Mouse (Mus musculus) hindbrain, embryonic 15.5 days (tissue): ENCODE measurements around the gene Lclat1. TPM values are rescaled to one million over a fixed set of nuclear protein-coding genes. Genes with fewer than 3 reads are reported as not detected.

Experiments
- ATAC-seq: fragments of 200-750 bp; cut with Nextera tagmentation; 2 replicates; pipeline ENCODE4 v1.8.0; 2017; ENCODE audit warnings: low read depth, moderate number of reproducible peaks, moderate TSS enrichment; ENCODE audit not compliant: low FRiP score
- H3K27ac ChIP-seq: fragments of 300-500 bp; sonication (generic); replicated peaks from 2 replicates; pipeline ENCODE4 v1.5.1; 2015; ENCODE audit warnings: mild to moderate bottlenecking, inconsistent platforms
- H3K27me3 ChIP-seq: fragments of 300-500 bp; sonication (generic); 2 replicates; pipeline ENCODE4 v1.6.1; 2015; ENCODE audit warnings: control low read depth, inconsistent platforms
- H3K36me3 ChIP-seq: fragments of 300-500 bp; sonication (generic); 2 replicates; pipeline ENCODE4 v1.6.1; 2015; ENCODE audit warnings: control low read depth, inconsistent platforms
- H3K4me1 ChIP-seq: fragments of 300-500 bp; sonication (generic); replicated peaks from 2 replicates; pipeline ENCODE4 v1.6.1; 2015; ENCODE audit warnings: control low read depth, inconsistent platforms
- H3K4me2 ChIP-seq: fragments of 300-500 bp; sonication (generic); 2 replicates; pipeline ENCODE4 v1.6.1; 2015; ENCODE audit warnings: moderate library complexity, mild to moderate bottlenecking, inconsistent platforms
- H3K4me3 ChIP-seq: fragments of 300-500 bp; sonication (generic); 2 replicates; pipeline ENCODE4 v1.5.1; 2015; ENCODE audit warnings: mild to moderate bottlenecking, inconsistent platforms
- H3K9ac ChIP-seq: fragments of 300-500 bp; sonication (generic); 2 replicates; pipeline ENCODE4 v1.6.1; 2015; ENCODE audit warnings: inconsistent platforms
- H3K9me3 ChIP-seq: fragments of 300-500 bp; sonication (generic); 2 replicates; pipeline ENCODE4 v1.6.1; 2016; ENCODE audit warnings: control low read depth, inconsistent platforms
- WGBS: fragments of 180-500 bp; shearing (Covaris S2); methylation state at CpG from one replicate; pipeline ENCODE4 v1.1.7; 2015; 5-methylcytosine and 5-hydroxymethylcytosine counted together
- polyA plus RNA-seq: library from polyadenylated mRNA; unstranded; fragments of >200 nt; fragmentation: Nextera tagmentation; extraction: Ambion mirVana; gene quantifications from 2 replicates; pipeline ENCODE4 v1.2.1, GENCODE M21; 2015

The Lclat1 gene
- polyA plus RNA-seq, 1 experiment from 2014 or later, result 16.2 TPM

DNA sequence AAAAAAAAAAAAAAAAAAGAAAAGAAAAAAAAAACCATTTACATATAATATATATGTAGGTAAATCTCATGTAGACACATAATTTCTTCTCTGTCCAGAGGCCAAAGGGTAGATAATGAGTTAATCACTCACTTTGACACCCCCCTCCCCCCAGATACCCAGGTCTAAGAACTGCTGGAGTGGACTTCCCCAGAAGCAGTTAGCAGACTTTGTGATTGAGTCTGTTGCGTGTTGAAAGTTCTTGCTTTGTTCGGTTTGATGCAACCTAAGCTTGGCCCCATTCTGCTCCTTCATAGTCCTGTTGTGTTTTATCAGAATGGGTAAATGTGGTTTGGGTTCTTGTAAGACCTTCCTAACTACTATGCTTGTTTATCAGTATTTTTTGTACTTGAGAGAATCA lies 45.9 kb downstream of the Lclat1 start:
- no peak for ATAC-seq
- no peak overlapping the region for H3K9ac ChIP-seq
- H3K4me2 ChIP-seq, result no peak overlapping the region
- no peak overlapping the region for H3K27ac ChIP-seq
- H3K9me3 ChIP-seq, result no peaks in the 10 kb centered on the region
- no peaks in the 10 kb centered on the region for H3K27me3 ChIP-seq
- no peaks in the 10 kb centered on the region for H3K4me1 ChIP-seq
- H3K4me3 ChIP-seq, result no peak overlapping the region
- no peaks in the 10 kb centered on the region for H3K36me3 ChIP-seq
- 87% methylated on average over 2 of the region's 2 CpGs for WGBS

- Histone ChIP-seq H3K4me1 (no peaks in the 10 kb centered on the region), H3K9me3 (no peaks in the 10 kb centered on the region), H3K4me2 (no peak overlapping the region), H3K27me3 (no peaks in the 10 kb centered on the region), H3K9ac (no peak overlapping the region), H3K36me3 (no peaks in the 10 kb centered on the region), H3K4me3 (no peak overlapping the region), H3K27ac (no peak overlapping the region)
- ATAC-seq, result no peak
- 51% methylated on average over 1 of the region's 1 CpGs for WGBS
These were observed 48.8 kb downstream of the Lclat1 start for GRCm38 (mm10) chr17:73156606-73157005.

DNA sequence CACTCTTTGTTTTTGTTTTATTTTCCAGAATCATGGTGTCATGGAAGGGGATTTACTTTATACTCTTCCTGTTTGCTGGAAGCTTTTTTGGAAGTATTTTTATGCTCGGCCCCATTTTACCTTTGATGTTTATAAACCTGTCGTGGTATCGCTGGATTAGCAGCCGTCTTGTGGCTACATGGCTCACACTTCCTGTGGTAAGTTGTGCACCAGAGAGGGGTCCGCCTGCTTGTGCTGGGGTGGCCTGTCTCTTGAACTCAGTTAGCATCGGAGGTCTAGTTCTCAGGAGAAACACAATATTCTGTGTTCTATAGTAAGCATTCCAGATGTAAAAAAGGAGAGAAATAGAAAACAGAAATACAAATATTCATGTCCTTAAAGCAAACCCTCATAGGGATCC lies 54.0 kb downstream of the Lclat1 start:
- Histone ChIP-seq H3K4me1 (no peaks in the 10 kb centered on the region), H3K27me3 (no peaks in the 10 kb centered on the region), H3K36me3 (no peaks in the 10 kb centered on the region), H3K4me2 (no peak overlapping the region), H3K4me3 (no peak overlapping the region), H3K9ac (no peak overlapping the region), H3K9me3 (no peaks in the 10 kb centered on the region), H3K27ac (no peak overlapping the region)
- no peak for ATAC-seq
- WGBS, result 86% methylated on average over 6 of the region's 6 CpGs

- no peak overlapping the region for H3K4me3 ChIP-seq
- H3K4me1 ChIP-seq, result no peaks in the 10 kb centered on the region
- H3K4me2 ChIP-seq, result no peak overlapping the region
- WGBS, result 82% methylated on average over 15 of the region's 15 CpGs
- no peaks in the 10 kb centered on the region for H3K36me3 ChIP-seq
- H3K9ac ChIP-seq, result no peak overlapping the region
- no peak overlapping the region for H3K27ac ChIP-seq
- no peaks in the 10 kb centered on the region for H3K27me3 ChIP-seq
- no peaks in the 10 kb centered on the region for H3K9me3 ChIP-seq
- ATAC-seq, result no peak
These were observed 54.8 kb downstream of the Lclat1 start for GRCm38 (mm10) chr17:73162445-73163208.

GRCm38 (mm10) chr17:73163597-73163996 lies 55.8 kb downstream of the Lclat1 start:
- Histone ChIP-seq H3K36me3 (no peaks in the 10 kb centered on the region), H3K4me3 (no peak overlapping the region), H3K4me2 (no peak overlapping the region), H3K9ac (no peak overlapping the region), H3K4me1 (no peaks in the 10 kb centered on the region), H3K27me3 (no peaks in the 10 kb centered on the region), H3K27ac (no peak overlapping the region), H3K9me3 (no peaks in the 10 kb centered on the region)
- WGBS, result 70% methylated on average over 3 of the region's 3 CpGs
- no peak for ATAC-seq

DNA sequence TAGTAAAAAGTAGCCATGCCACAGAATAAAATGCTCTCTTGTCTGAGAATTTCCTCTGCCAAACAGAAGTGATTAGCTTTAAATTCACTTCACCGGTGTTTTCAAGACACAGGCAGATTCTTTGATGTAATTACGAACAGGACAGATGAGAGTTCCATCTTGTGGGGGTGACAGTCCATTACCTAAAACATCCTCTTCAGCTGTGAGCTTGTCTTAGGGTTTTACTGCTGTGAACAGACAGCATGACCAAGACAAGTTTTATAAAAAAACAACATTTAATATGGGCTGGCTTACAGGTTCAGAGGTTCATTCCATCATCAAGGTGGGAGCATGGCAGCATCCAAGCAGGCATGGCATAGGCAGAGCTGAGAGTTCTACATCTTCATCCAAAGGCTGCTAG lies 56.3 kb downstream of the Lclat1 start:
- Histone ChIP-seq H3K9me3 (no peaks in the 10 kb centered on the region), H3K4me1 (no peaks in the 10 kb centered on the region), H3K9ac (no peak overlapping the region), H3K27me3 (no peaks in the 10 kb centered on the region), H3K4me2 (no peak overlapping the region), H3K4me3 (no peak overlapping the region), H3K27ac (no peak overlapping the region), H3K36me3 (no peaks in the 10 kb centered on the region)
- 83% methylated on average over 2 of the region's 2 CpGs for WGBS
- no peak for ATAC-seq

DNA sequence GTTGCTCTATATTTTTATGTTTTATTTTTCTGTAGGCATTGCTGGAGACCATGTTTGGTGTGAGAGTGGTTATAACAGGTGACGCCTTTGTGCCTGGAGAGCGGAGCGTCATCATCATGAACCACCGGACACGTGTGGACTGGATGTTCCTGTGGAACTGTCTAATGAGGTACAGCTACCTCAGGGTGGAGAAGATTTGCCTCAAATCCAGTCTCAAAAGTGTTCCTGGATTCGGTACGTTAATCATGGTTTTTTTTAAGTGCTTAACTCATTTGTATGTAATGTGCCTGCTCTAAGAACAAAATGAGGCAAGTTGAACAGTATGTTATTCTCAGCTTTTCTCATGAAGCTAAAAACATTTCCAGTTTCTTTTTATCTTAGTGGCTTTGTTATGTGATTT lies 61.7 kb downstream of the Lclat1 start:
- Histone ChIP-seq H3K4me2 (no peak overlapping the region), H3K27me3 (no peaks in the 10 kb centered on the region), H3K27ac (no peak overlapping the region), H3K4me3 (no peak overlapping the region), H3K4me1 (0 out of 2 replicates have a peak, but pooled peaks cover 5% of the 10 kb centered on the region), H3K36me3 (0 out of 2 replicates have a peak, but pooled peaks cover 3% of the 10 kb centered on the region), H3K9me3 (no peaks in the 10 kb centered on the region), H3K9ac (no peak overlapping the region)
- no peak for ATAC-seq
- WGBS, result 91% methylated on average over 7 of the region's 7 CpGs

DNA sequence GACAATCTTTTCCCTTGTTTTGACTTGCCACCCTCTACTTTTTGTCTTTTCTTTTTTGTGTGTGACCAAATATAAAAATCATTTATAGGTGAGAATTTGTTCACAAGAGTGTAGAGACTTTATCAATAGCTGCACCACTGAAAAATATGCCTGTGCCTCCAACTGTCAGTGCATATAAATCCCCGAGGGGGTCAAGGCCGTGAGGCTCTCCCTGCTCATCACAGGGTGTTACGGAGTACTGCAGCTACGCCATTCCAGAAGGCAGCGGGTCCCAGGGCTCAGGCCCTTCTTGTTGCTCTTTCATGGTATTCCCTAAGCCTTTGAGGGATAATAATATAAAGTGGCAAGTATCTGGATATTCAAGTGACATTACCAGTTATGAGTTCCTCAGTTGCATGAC lies 62.4 kb downstream of the Lclat1 start:
- WGBS, result 82% methylated on average over 5 of the region's 5 CpGs
- Histone ChIP-seq H3K27me3 (no peaks in the 10 kb centered on the region), H3K27ac (no peak overlapping the region), H3K9ac (no peak overlapping the region), H3K4me1 (0 out of 2 replicates have a peak, but pooled peaks cover 5% of the 10 kb centered on the region), H3K4me2 (no peak overlapping the region), H3K36me3 (0 out of 2 replicates have a peak, but pooled peaks cover 3% of the 10 kb centered on the region), H3K4me3 (no peak overlapping the region), H3K9me3 (no peaks in the 10 kb centered on the region)
- no peak for ATAC-seq

- no peak overlapping the region for H3K9ac ChIP-seq
- 0 out of 2 replicates have a peak, but pooled peaks cover 3% of the 10 kb centered on the region for H3K36me3 ChIP-seq
- no peaks in the 10 kb centered on the region for H3K27me3 ChIP-seq
- no peak overlapping the region for H3K4me2 ChIP-seq
- 0 out of 2 replicates have a peak, but pooled peaks cover 5% of the 10 kb centered on the region for H3K4me1 ChIP-seq
- H3K27ac ChIP-seq, result no peak overlapping the region
- no peaks in the 10 kb centered on the region for H3K9me3 ChIP-seq
- 52% methylated on average over 5 of the region's 5 CpGs for WGBS
- peak; percentile 56; the same call in 1 of the 2 replicates for ATAC-seq
- H3K4me3 ChIP-seq, result no peak overlapping the region
These were observed 66.3 kb downstream of the Lclat1 start for GRCm38 (mm10) chr17:73174083-73174562.

DNA sequence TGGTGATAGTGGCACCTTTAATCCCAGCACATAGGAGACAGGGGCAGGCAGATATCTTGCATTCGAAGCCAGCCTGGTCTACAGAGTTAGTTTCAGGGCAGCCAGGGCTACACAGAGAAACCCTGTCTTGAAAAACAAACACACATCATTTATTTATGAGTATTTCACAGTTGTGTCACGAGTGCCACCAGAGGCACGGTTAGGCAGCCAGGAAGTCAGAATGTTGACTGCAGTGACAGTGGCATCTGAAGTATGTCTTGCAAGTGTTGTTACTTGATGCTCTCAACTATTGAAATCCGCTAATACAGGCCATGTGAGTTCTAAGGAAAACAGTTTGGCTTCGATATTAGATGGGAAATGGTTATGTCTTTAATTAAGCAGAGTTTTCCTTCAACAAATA lies 67.9 kb downstream of the Lclat1 start:
- Histone ChIP-seq H3K36me3 (no peaks in the 10 kb centered on the region), H3K4me2 (no peak overlapping the region), H3K9ac (no peak overlapping the region), H3K9me3 (no peaks in the 10 kb centered on the region), H3K27me3 (no peaks in the 10 kb centered on the region), H3K4me3 (no peak overlapping the region), H3K27ac (no peak overlapping the region), H3K4me1 (0 out of 2 replicates have a peak, but pooled peaks cover 5% of the 10 kb centered on the region)
- 81% methylated on average over 5 of the region's 5 CpGs for WGBS
- ATAC-seq, result no peak

GRCm38 (mm10) chr17:73177079-73177478 lies 69.3 kb downstream of the Lclat1 start:
- H3K4me2 ChIP-seq, result no peak overlapping the region
- H3K9ac ChIP-seq, result no peak overlapping the region
- 0 out of 2 replicates have a peak, but pooled peaks cover 5% of the 10 kb centered on the region for H3K4me1 ChIP-seq
- ATAC-seq, result no peak
- WGBS, result 82% methylated on average over 4 of the region's 4 CpGs
- no peaks in the 10 kb centered on the region for H3K36me3 ChIP-seq
- H3K4me3 ChIP-seq, result no peak overlapping the region
- H3K9me3 ChIP-seq, result no peaks in the 10 kb centered on the region
- H3K27ac ChIP-seq, result no peak overlapping the region
- H3K27me3 ChIP-seq, result no peaks in the 10 kb centered on the region

- H3K36me3 ChIP-seq, result peaks cover 5% of the 10 kb centered on the region; the same call in 1 of the 2 replicates
- H3K4me3 ChIP-seq, result no peak overlapping the region
- no peak overlapping the region for H3K9ac ChIP-seq
- WGBS, result 98% methylated on average over 5 of the region's 5 CpGs
- H3K27ac ChIP-seq, result no peak overlapping the region
- H3K9me3 ChIP-seq, result no peaks in the 10 kb centered on the region
- H3K4me2 ChIP-seq, result no peak overlapping the region
- ATAC-seq, result no peak
- no peaks in the 10 kb centered on the region for H3K4me1 ChIP-seq
- no peaks in the 10 kb centered on the region for H3K27me3 ChIP-seq
These were observed 79.1 kb downstream of the Lclat1 start for GRCm38 (mm10) chr17:73186929-73187328.
